Mouse (Mus musculus): ENCODE measurements around the gene Grhl1. TPM values are rescaled to one million over a fixed set of nuclear protein-coding genes. Genes with fewer than 3 reads are reported as not detected.
A peak's percentile ranks its signal among the peaks of the same experiment; 100 is the strongest.
"Not testable (repeated sequence)": the region's sequence is repeated elsewhere in the genome, so short reads cannot be mapped to it uniquely, and the experiment has no call there.

Grhl1 gene
- polyA plus RNA-seq (2012; rRNA removed): 9.8 and 12.3 TPM in 2 replicates

GRCm38 (mm10) chr12:24571523-24572392 is at the start of gene Grhl1:
TSS of gene Grhl1 (plus strand) at chr12:24572283.
- DNase-seq (ENCODE audit: extremely low spot score in 1 of 2, low spot score in 1 of 2): peak; percentile 87 to 91

- not testable (repeated sequence) for DNase-seq (ENCODE audit: extremely low spot score in 1 of 2, low spot score in 1 of 2)
These were observed 47.0 kb upstream of the Grhl1 start for GRCm38 (mm10) chr12:24525065-24525464.

GRCm38 (mm10) chr12:24536390-24536789 is 35.7 kb upstream of the Grhl1 start:
- no peak for DNase-seq (ENCODE audit: extremely low spot score in 1 of 2, low spot score in 1 of 2)

GRCm38 (mm10) chr12:24537201-24537600 is 34.9 kb upstream of the Grhl1 start:
- peak in 1 of 2 experiments; percentile 25 for DNase-seq (ENCODE audit: extremely low spot score in 1 of 2, low spot score in 1 of 2)

GRCm38 (mm10) chr12:24537965-24538364 is 34.1 kb upstream of the Grhl1 start:
- peak in 1 of 2 experiments; percentile 78 for DNase-seq (ENCODE audit: extremely low spot score in 1 of 2, low spot score in 1 of 2)

GRCm38 (mm10) chr12:24541426-24542154 is 30.5 kb upstream of the Grhl1 start:
- peak; percentile 22 to 46 for DNase-seq (ENCODE audit: extremely low spot score in 1 of 2, low spot score in 1 of 2)

DNA sequence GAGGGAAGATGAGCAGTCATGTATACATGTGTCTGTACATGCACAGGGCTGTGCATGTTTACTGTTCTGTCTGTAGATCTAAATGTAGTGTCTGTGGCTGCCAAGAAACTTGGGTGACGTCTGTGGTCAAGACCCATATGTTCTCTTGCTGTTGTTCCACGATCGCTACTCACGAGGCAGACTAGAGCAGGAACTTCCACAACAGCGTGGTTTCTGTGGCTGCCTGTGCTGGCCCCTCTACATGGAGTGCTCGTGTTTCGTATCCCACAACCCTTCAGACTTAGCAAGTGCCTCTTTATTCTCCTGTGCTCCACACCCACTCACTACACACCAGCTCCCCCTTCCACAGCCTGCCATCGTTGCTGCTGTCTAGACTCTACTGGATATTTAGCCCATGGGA is 24.4 kb upstream of the Grhl1 start:
- DNase-seq (ENCODE audit: extremely low spot score in 1 of 2, low spot score in 1 of 2): no peak

DNA sequence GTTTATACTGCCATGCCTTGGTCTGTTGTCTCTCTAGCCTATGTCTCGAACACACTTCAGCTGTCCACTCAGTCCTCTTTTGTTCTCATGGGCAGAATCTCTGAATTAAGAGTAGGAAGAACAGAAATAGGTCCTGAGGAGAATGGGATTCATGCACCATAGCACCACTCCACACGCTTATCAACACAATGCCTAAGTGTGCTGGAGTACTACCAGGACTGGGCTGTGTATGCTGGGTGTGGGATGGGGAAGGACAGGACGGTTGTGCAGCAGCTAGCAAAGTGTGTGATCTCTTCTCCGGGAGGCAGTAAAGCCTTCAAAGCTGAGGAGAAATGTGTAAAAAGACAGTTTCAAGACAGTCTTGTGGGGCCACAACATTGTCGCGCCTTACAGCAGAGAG is 23.2 kb upstream of the Grhl1 start:
- DNase-seq (ENCODE audit: extremely low spot score in 1 of 2, low spot score in 1 of 2): no peak

DNA sequence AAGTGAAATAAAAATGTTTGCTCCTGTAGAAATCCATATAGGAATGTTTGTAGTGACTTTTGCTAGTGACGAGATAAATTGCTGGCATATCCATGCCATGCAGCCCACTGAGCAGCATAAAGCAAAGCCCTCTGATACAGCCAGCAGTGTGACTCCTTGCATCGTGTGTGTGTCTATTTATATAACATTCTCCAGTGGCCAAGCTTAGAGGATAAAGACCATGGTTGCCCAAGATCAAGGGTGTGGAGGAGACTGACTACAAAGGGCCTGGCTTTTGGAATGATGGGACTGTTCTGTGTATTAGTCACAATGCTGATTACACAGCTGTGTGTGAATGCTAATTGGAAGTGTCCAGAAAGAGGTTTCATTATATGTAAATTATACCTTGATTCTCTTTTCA is 19.6 kb upstream of the Grhl1 start:
- no peak for DNase-seq (ENCODE audit: extremely low spot score in 1 of 2, low spot score in 1 of 2)

GRCm38 (mm10) chr12:24555976-24556375 is 16.1 kb upstream of the Grhl1 start:
- DNase-seq (ENCODE audit: extremely low spot score in 1 of 2, low spot score in 1 of 2): no peak

GRCm38 (mm10) chr12:24563395-24563960 is 8.6 kb upstream of the Grhl1 start:
- no peak for DNase-seq (ENCODE audit: extremely low spot score in 1 of 2, low spot score in 1 of 2)

- no peak for DNase-seq (ENCODE audit: extremely low spot score in 1 of 2, low spot score in 1 of 2)
These were observed 6.8 kb upstream of the Grhl1 start for GRCm38 (mm10) chr12:24565311-24565710.

- no peak for DNase-seq (ENCODE audit: extremely low spot score in 1 of 2, low spot score in 1 of 2)
These were observed 4.5 kb upstream of the Grhl1 start for GRCm38 (mm10) chr12:24567606-24568005.

GRCm38 (mm10) chr12:24572421-24573274 is 565 bp downstream of the Grhl1 start:
- peak; percentile 15 to 49 for DNase-seq (ENCODE audit: extremely low spot score in 1 of 2, low spot score in 1 of 2)

DNA sequence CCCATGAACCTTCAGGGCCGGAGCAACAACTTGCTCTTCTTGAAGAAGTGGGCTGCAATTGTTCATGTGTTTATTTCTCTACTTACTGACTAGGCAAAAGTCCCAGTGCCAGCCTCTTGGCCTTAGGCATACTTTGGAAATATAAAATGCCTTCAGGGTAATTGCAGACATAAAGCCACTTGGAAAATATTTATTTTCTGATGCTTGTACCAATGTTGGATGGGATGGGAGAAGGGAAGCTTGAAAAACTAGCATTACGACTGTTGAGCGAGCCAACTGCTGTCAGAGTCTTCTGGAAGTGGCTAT is 1.1 kb downstream of the Grhl1 start:
- DNase-seq (ENCODE audit: extremely low spot score in 1 of 2, low spot score in 1 of 2): no peak

GRCm38 (mm10) chr12:24574870-24575269 is 2.8 kb downstream of the Grhl1 start:
- no peak for DNase-seq (ENCODE audit: extremely low spot score in 1 of 2, low spot score in 1 of 2)

DNA sequence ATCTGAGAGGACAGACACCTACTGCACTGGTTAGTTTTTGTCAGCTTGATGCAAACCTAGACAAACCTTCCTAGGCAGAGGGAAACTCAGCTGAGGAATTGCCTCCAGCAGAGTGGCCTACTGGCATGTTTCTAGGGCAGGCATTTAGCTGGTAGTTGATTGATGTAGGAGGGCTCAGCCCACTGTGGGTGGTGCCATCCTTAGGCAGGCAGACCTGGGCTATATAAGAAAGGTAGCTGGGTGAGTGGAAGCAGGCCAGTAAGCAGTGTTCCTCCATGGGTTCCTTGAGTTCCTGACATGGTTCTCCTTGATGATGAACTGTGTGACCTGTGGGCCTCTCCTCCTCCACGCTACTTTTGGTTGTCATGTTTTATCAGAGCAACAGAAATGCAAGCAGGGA is 8.4 kb downstream of the Grhl1 start:
- no peak for DNase-seq (ENCODE audit: extremely low spot score in 1 of 2, low spot score in 1 of 2)

DNA sequence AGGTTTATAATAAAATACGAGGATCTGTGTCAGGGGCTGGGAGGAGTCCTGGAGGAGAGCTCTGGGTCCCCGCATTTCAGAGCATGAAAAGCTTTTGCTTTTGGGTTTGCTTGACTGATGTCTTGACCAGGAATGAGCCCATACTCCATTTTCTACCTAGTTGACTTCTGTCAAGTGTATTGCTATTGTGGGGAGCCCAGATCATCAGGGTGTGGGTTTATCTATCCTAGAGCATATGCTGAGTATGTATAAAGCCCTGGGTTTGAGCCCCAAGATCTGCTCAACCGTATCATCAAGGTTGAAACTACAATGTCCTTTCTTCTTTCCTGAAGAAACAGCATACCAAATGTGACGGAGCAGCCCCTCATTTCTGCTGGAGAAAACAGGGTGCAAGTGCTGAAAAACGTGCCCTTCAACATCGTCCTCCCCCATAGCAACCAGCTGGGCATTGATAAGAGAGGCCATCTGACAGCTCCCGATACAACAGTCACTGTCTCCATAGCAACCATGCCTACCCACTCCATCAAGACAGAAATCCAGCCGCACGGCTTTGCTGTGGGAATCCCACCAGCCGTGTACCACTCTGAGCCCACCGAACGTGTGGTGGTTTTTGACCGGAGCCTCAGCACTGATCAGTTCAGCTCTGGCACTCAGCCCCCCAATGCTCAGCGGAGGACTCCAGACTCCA is 9.1 kb downstream of the Grhl1 start:
- DNase-seq (ENCODE audit: extremely low spot score in 1 of 2, low spot score in 1 of 2): peak in 1 of 2 experiments; percentile 39

GRCm38 (mm10) chr12:24583653-24584052 is 11.6 kb downstream of the Grhl1 start:
- DNase-seq (ENCODE audit: extremely low spot score in 1 of 2, low spot score in 1 of 2): no peak

DNA sequence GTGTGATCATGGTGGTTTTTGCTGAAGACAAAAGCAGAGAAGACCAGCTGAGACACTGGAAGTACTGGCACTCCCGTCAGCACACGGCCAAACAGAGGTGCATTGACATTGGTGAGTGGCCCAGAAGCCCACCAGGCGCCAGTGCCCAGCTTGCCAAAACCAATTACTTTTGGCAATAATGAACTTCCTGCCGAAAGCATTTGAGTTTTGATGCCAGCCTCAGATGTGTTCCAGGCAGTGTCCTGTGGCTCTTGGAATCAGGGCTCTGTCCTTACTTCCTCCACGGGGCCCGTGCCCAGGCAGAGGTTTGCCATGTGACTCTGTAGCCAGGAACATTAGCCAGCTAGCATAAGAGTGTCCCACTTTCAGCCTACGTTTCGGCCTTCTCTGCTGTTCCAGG is 12.8 kb downstream of the Grhl1 start:
- peak; percentile 26 to 40 for DNase-seq (ENCODE audit: extremely low spot score in 1 of 2, low spot score in 1 of 2)
